Comparison of ENCODE assay signal across 8 mouse cellular contexts in genomic region chr2:150749283-150749682, GRCm38 (mm10). TPM values are rescaled to one million over a fixed set of nuclear protein-coding genes. Genes with fewer than 3 reads are reported as not detected.
DNase-seq lines count a peak whose midpoint lies in the region; ATAC-seq and TF ChIP-seq lines count a peak whose summit lies in the region.

No protein-coding gene starts in this region.

- TF ChIP-seq CTCF in cortical plate, adult 2 months (IDR thresholded peaks at IDR 0.05; ENCODE audit: extremely low read depth, insufficient read depth, low read length) = no peak

- no peak for TF ChIP-seq POLR2A in cortical plate, adult 2 months (IDR thresholded peaks at IDR 0.05; ENCODE audit: extremely low read depth, insufficient read depth, low read length)

- H3K36me3 ChIP-seq in neural tube, embryonic 11.5 days (ENCODE audit: control insufficient read depth, insufficient read depth, low read length) = no peaks in the 10 kb centered on the region
- H3K36me3 ChIP-seq in hindbrain, embryonic 11.5 days (ENCODE audit: control insufficient read depth, insufficient read depth, low read length) = no peaks in the 10 kb centered on the region
- peaks cover 15% of the 10 kb centered on the region for H3K36me3 ChIP-seq in liver, embryonic 13.5 days
- 0 out of 2 replicates have a peak, but pooled peaks cover 5% of the 10 kb centered on the region for H3K36me3 ChIP-seq in neural tube, embryonic 14.5 days (ENCODE audit: control insufficient read depth, insufficient read depth, low read length)

- 0 out of 2 replicates have a peak, but pooled peaks cover 3% of the 10 kb centered on the region for H3K27me3 ChIP-seq in neural tube, embryonic 11.5 days (ENCODE audit: control insufficient read depth, insufficient read depth, low read length)
- no peaks in the 10 kb centered on the region; the same call in 1 of the 2 replicates for H3K27me3 ChIP-seq in hindbrain, embryonic 11.5 days (ENCODE audit: control insufficient read depth, insufficient read depth, low read length)
- H3K27me3 ChIP-seq in liver, embryonic 13.5 days = peaks cover 7% of the 10 kb centered on the region; the same call in 1 of the 2 replicates
- no peaks in the 10 kb centered on the region for H3K27me3 ChIP-seq in neural tube, embryonic 14.5 days (ENCODE audit: control insufficient read depth, insufficient read depth, low read length)

- H3K9ac ChIP-seq in neural tube, embryonic 11.5 days (ENCODE audit: low read length) = peak overlapping the region; percentile 38
- H3K9ac ChIP-seq in hindbrain, embryonic 11.5 days (ENCODE audit: low read depth, low read length) = peak overlapping the region; percentile 69
- peak overlapping the region; percentile 85 for H3K9ac ChIP-seq in liver, embryonic 13.5 days
- peak overlapping the region; percentile 84 for H3K9ac ChIP-seq in neural tube, embryonic 14.5 days (replicated peaks; ENCODE audit: low read depth, low read length)

- peak overlapping the region; percentile 66 for H3K4me2 ChIP-seq in neural tube, embryonic 11.5 days (ENCODE audit: low read depth)
- H3K4me2 ChIP-seq in hindbrain, embryonic 11.5 days (replicated peaks; ENCODE audit: low read depth, low read length) = peak overlapping the region; percentile 94
- peak overlapping the region; percentile 99 for H3K4me2 ChIP-seq in liver, embryonic 13.5 days
- H3K4me2 ChIP-seq in neural tube, embryonic 14.5 days (ENCODE audit: low read depth, low read length) = peak overlapping the region; percentile 87

- H3K9me3 ChIP-seq in neural tube, embryonic 11.5 days (ENCODE audit: control insufficient read depth, low read length) = no peaks in the 10 kb centered on the region
- H3K9me3 ChIP-seq in hindbrain, embryonic 11.5 days (ENCODE audit: control insufficient read depth, low read length) = no peaks in the 10 kb centered on the region
- H3K9me3 ChIP-seq in liver, embryonic 13.5 days (replicated peaks) = no peaks in the 10 kb centered on the region
- no peaks in the 10 kb centered on the region for H3K9me3 ChIP-seq in neural tube, embryonic 14.5 days (ENCODE audit: control insufficient read depth, low read length)

- ATAC-seq in neural tube, embryonic 11.5 days (ENCODE audit: insufficient read depth, low FRiP score, low TSS enrichment) = peak; percentile 78
- peak; percentile 83 for ATAC-seq in hindbrain, embryonic 11.5 days (ENCODE audit: low FRiP score)
- peak; percentile 53 for ATAC-seq in liver, embryonic 13.5 days (ENCODE audit: low read depth)
- ATAC-seq in neural tube, embryonic 14.5 days (ENCODE audit: low read depth) = peak; percentile 88

- H3K4me3 ChIP-seq in neural tube, embryonic 11.5 days (ENCODE audit: low read depth, low read length) = peak overlapping the region; percentile 49
- H3K4me3 ChIP-seq in cortical plate, adult 2 months (ENCODE audit: insufficient read depth, low read length) = peak overlapping the region; percentile 61
- peak overlapping the region; percentile 76 for H3K4me3 ChIP-seq in hindbrain, embryonic 11.5 days (ENCODE audit: low read depth, low read length)
- H3K4me3 ChIP-seq in liver, embryonic 13.5 days (replicated peaks) = peak overlapping the region; percentile 71
- peak overlapping the region; percentile 79 for H3K4me3 ChIP-seq in neural tube, embryonic 14.5 days (ENCODE audit: low read depth, low read length)

- DNase-seq in neural tube, embryonic 11.5 days (ENCODE audit: low spot score) = no peak
- no peak for DNase-seq in neural tube, embryonic 10.5 days (ENCODE audit: extremely low spot score, low spot score)
- no peak for DNase-seq in hindbrain, embryonic 11.5 days (ENCODE audit: low spot score)
- DNase-seq in liver, embryonic 13.5 days = no peak
- DNase-seq in layer of hippocampus, adult 9-10 months (ENCODE audit: low spot score) = no peak
- DNase-seq in layer of hippocampus, adult 8-10 months (ENCODE audit: low spot score in 2 of 2) = no peak

- 0 out of 2 replicates have a peak, but pooled peaks cover 3% of the 10 kb centered on the region for H3K4me1 ChIP-seq in neural tube, embryonic 11.5 days (ENCODE audit: control insufficient read depth, insufficient read depth, low read length)
- H3K4me1 ChIP-seq in cortical plate, adult 2 months (ENCODE audit: control insufficient read depth, insufficient read depth, low read length) = peaks cover 4% of the 10 kb centered on the region; the same call in 1 of the 2 replicates
- 0 out of 2 replicates have a peak, but pooled peaks cover 4% of the 10 kb centered on the region for H3K4me1 ChIP-seq in hindbrain, embryonic 11.5 days (replicated peaks; ENCODE audit: control insufficient read depth, insufficient read depth, low read length)
- H3K4me1 ChIP-seq in liver, embryonic 13.5 days (replicated peaks) = peaks cover 20% of the 10 kb centered on the region
- peaks cover 8% of the 10 kb centered on the region for H3K4me1 ChIP-seq in neural tube, embryonic 14.5 days (ENCODE audit: control insufficient read depth, insufficient read depth, low read length)

- under 1% methylated on average over 24 of the region's 24 CpGs for WGBS in neural tube, embryonic 11.5 days
- 0% methylated on average over 24 of the region's 24 CpGs for WGBS in hindbrain, embryonic 11.5 days
- WGBS in liver, embryonic 13.5 days (ENCODE audit: insufficient replicate concordance) = under 1% methylated on average over 24 of the region's 24 CpGs
- WGBS in neural tube, embryonic 14.5 days = under 1% methylated on average over 24 of the region's 24 CpGs

- no peak overlapping the region for H3K27ac ChIP-seq in neural tube, embryonic 11.5 days (ENCODE audit: low read depth, low read length)
- peak overlapping the region; percentile 67 for H3K27ac ChIP-seq in cortical plate, adult 2 months (ENCODE audit: insufficient read depth, low read length)
- H3K27ac ChIP-seq in hindbrain, embryonic 11.5 days (ENCODE audit: low read depth, low read length) = peak overlapping the region; percentile 39; the same call in 1 of the 2 replicates
- H3K27ac ChIP-seq in liver, embryonic 13.5 days = peak overlapping the region; percentile 72
- H3K27ac ChIP-seq in neural tube, embryonic 14.5 days (ENCODE audit: low read depth, low read length) = peak overlapping the region; percentile 83

RNA-seq across cellular contexts. Expression of gene Entpd6, which starts 0.4 kb away (rescaled TPM):
- polyA plus RNA-seq in neural tube, embryonic 11.5 days (2014; fragmentation: Nextera tagmentation; extraction: Ambion mirVana) = 30.7 and 31.2 TPM in 2 replicates
- polyA plus RNA-seq in cortical plate, adult 2 months (2012; rRNA removed) = 56.2 and 57.8 TPM in 2 replicates
- 24.2 and 25.6 TPM in 2 replicates for polyA plus RNA-seq in hindbrain, embryonic 11.5 days (2014; fragmentation: Nextera tagmentation; extraction: Ambion mirVana)
- polyA plus RNA-seq in liver, embryonic 13.5 days (2015; fragmentation: Nextera tagmentation; extraction: Ambion mirVana) = 16.5 and 17.2 TPM in 2 replicates
- polyA plus RNA-seq in neural tube, embryonic 14.5 days (2014; fragmentation: Nextera tagmentation; extraction: Ambion mirVana) = 56.8 and 64.6 TPM in 2 replicates
- 10 to 100 TPM; 57.3 to 70.1 (median 67.0) TPM for total RNA-seq in layer of hippocampus, adult 8-10 months (2022)

RNA-seq across cellular contexts. Expression of gene Pygb, which starts 37.3 kb away (rescaled TPM):
- polyA plus RNA-seq in neural tube, embryonic 11.5 days (2014; fragmentation: Nextera tagmentation; extraction: Ambion mirVana) = 50.2 and 52.8 TPM in 2 replicates
- 131 and 133 TPM in 2 replicates for polyA plus RNA-seq in cortical plate, adult 2 months (2012; rRNA removed)
- polyA plus RNA-seq in hindbrain, embryonic 11.5 days (2014; fragmentation: Nextera tagmentation; extraction: Ambion mirVana) = 29.8 and 35.3 TPM in 2 replicates
- 22.9 and 29.4 TPM in 2 replicates for polyA plus RNA-seq in liver, embryonic 13.5 days (2015; fragmentation: Nextera tagmentation; extraction: Ambion mirVana)
- polyA plus RNA-seq in neural tube, embryonic 14.5 days (2014; fragmentation: Nextera tagmentation; extraction: Ambion mirVana) = 77.7 and 113 TPM in 2 replicates
- 100 to 1,000 TPM; 197 to 249 (median 221) TPM for total RNA-seq in layer of hippocampus, adult 8-10 months (2022)
